Mouse (Mus musculus) heart, adult 2 months (tissue): ENCODE measurements around the gene Apoe. TPM values are rescaled to one million over a fixed set of nuclear protein-coding genes. Genes with fewer than 3 reads are reported as not detected.

Experiments used
- DNase-seq, 2 experiments: peaks; one replicate each; pipeline ENCODE4 v3.0.0; 2021
- H3K27ac ChIP-seq: fragments of 200-600 bp; 2 replicates; pipeline ENCODE4 v1.8.1; 2022
- H3K27me3 ChIP-seq: fragments of 200-500 bp; 2 replicates; pipeline ENCODE4 v1.6.1; 2012; ENCODE audit warnings: mild to moderate bottlenecking, low read length, inconsistent platforms, mixed read lengths; ENCODE audit not compliant: control insufficient read depth, insufficient read depth
- H3K36me3 ChIP-seq: fragments of 200-500 bp; 2 replicates; pipeline ENCODE4 v1.6.1; 2012; ENCODE audit warnings: low read length, inconsistent platforms; ENCODE audit not compliant: control insufficient read depth, insufficient read depth
- H3K4me1 ChIP-seq: fragments of 200-500 bp; 2 replicates; pipeline ENCODE4 v1.6.1; 2011; ENCODE audit warnings: low read length; ENCODE audit not compliant: control insufficient read depth, insufficient read depth
- H3K4me3 ChIP-seq: fragments of 200-600 bp; 2 replicates; pipeline ENCODE4 v1.8.1; 2022
- H3K79me2 ChIP-seq: fragments of 200-500 bp; replicated peaks from 2 replicates; pipeline ENCODE4 v1.6.1; 2012; ENCODE audit warnings: mild to moderate bottlenecking, inconsistent platforms, low read length, moderate library complexity, mixed read lengths; ENCODE audit not compliant: control insufficient read depth, insufficient read depth
- H3K9ac ChIP-seq: fragments of 200-500 bp; 2 replicates; pipeline ENCODE4 v1.6.1; 2012; ENCODE audit warnings: low read depth, mild to moderate bottlenecking, control low read depth, inconsistent platforms, low read length, mixed read lengths
- CTCF ChIP-seq: fragments of 200-600 bp; IDR thresholded peaks from 2 replicates; pipeline ENCODE4 v1.8.1; 2022; ENCODE audit warnings: antibody characterized with exemption, mild to moderate bottlenecking, moderate library complexity
- EP300 ChIP-seq: fragments of 200-500 bp; IDR thresholded peaks from 2 replicates; pipeline ENCODE4 v1.6.1; 2011; ENCODE audit warnings: low read depth, low read length, control low read depth; ENCODE audit not compliant: insufficient read depth
- POLR2A ChIP-seq: fragments of 200-500 bp; IDR thresholded peaks from 2 replicates; pipeline ENCODE4 v1.6.1; 2011; ENCODE audit warnings: mild to moderate bottlenecking, low read depth, low read length, control low read depth; ENCODE audit not compliant: insufficient read depth
- WGBS: fragments of 180-500 bp; shearing (Covaris S2); methylation state at CpG from one replicate; pipeline ENCODE4 v1.1.7; 2018; 5-methylcytosine and 5-hydroxymethylcytosine counted together
- intact Hi-C: fragments of 180-260 bp; cut with DNase I; formaldehyde crosslinking; loops from one replicate; pipeline ENCODE4 v1.15.1; 2025
- polyA plus RNA-seq: library from polyadenylated mRNA; depleted of rRNA; stranded (reverse); fragments of >200 nt; gene quantifications from 2 replicates; pipeline ENCODE4 v1.2.3, GENCODE M21; 2012
- total RNA-seq, 2 experiments: library from RNA; stranded (reverse); gene quantifications; 2 replicates each; pipeline ENCODE4 v1.2.3; 2021

Gene Apoe
- total and polyA plus RNA-seq, 3 experiments, result 278 to 519 (median 293) TPM

GRCm38 (mm10) chr7:19718297-19718952 lies 19.4 kb upstream of the Apoe start:
- DNase-seq, result no peak
- Histone ChIP-seq H3K36me3 (no peaks in the 10 kb centered on the region), H3K9ac (no peak overlapping the region), H3K27ac (no peak overlapping the region), H3K4me3 (no peak overlapping the region), H3K27me3 (no peaks in the 10 kb centered on the region), H3K79me2 (no peaks in the 10 kb centered on the region), H3K4me1 (peaks cover 6% of the 10 kb centered on the region)
- intact Hi-C loops, result no loop called here
- 86% methylated on average over 5 of the region's 5 CpGs for WGBS
- TF ChIP-seq CTCF (no peak), POLR2A (no peak), EP300 (no peak)

DNA sequence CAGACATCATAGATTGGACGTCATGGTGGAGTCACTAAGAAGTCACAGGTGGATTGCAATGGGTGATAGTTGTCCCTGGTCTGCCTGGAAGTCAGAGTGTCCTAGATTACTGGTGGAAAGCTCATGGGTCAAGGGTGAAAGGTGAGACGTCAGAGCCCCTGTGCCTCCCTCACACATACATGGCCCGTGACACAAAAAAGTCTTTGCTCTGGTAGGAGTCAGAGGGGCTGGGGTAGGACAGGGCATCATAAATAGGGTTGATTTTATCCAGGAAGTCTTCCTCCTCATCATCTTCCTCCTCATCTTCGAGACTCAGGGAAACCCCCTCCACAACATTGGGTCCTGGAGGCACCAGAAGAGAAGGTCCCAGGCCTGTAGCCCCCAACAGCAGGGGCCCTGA lies 18.4 kb upstream of the Apoe start:
- DNase-seq, result no peak
- WGBS, result 76% methylated on average over 4 of the region's 4 CpGs
- Histone ChIP-seq H3K36me3 (no peaks in the 10 kb centered on the region), H3K4me3 (no peak overlapping the region), H3K79me2 (no peaks in the 10 kb centered on the region), H3K4me1 (peaks cover 2% of the 10 kb centered on the region), H3K27me3 (no peaks in the 10 kb centered on the region), H3K27ac (no peak overlapping the region), H3K9ac (no peak overlapping the region)
- intact Hi-C loops, result no loop called here
- TF ChIP-seq CTCF, result no peak
- TF ChIP-seq EP300, result no peak
- TF ChIP-seq POLR2A, result no peak

GRCm38 (mm10) chr7:19716822-19717221 lies 17.8 kb upstream of the Apoe start:
- intact Hi-C loops, result no loop called here

DNA sequence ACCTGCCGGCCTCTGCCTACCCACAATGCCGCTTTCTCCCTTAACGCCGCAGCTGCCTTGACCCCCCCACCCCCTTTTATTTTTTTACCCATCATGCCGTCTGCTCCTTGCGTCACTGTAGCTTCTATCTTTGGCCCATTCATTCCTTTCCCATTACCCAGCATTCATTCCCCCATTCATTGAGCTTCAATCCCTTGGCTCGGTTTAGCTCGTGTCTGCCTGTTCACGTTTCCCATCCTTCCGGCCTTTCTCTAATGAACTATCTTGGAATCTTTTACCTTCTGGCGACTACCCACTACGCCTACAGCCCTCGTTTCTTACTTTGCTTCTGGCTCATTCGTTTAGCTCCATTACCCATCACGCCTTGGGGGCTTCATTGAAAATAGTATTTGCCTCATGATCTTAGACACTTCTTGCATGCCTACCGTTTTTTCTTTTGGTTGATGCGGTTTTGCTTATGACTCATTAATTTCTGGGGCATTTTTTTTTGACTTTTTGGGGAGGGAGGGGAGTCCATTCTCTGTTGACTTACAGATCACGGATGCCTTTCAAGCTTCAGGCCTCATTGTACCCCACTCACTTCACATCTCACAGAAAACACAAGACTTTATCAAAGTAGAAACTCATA lies 17.2 kb upstream of the Apoe start:
- WGBS, result 4% methylated on average over 18 of the region's 18 CpGs

More at GRCm38 (mm10) chr7:19716822-19717221, 17.8 kb upstream of the Apoe start:
- no peak for TF ChIP-seq EP300
- TF ChIP-seq CTCF, result no peak
- TF ChIP-seq POLR2A, result no peak
- Histone ChIP-seq H3K36me3 (no peaks in the 10 kb centered on the region), H3K9ac (no peak overlapping the region), H3K27me3 (no peaks in the 10 kb centered on the region), H3K79me2 (no peaks in the 10 kb centered on the region), H3K27ac (no peak overlapping the region), H3K4me1 (peaks cover 2% of the 10 kb centered on the region), H3K4me3 (no peak overlapping the region)
- DNase-seq, result no peak
- 71% methylated on average over 2 of the region's 2 CpGs for WGBS

DNA sequence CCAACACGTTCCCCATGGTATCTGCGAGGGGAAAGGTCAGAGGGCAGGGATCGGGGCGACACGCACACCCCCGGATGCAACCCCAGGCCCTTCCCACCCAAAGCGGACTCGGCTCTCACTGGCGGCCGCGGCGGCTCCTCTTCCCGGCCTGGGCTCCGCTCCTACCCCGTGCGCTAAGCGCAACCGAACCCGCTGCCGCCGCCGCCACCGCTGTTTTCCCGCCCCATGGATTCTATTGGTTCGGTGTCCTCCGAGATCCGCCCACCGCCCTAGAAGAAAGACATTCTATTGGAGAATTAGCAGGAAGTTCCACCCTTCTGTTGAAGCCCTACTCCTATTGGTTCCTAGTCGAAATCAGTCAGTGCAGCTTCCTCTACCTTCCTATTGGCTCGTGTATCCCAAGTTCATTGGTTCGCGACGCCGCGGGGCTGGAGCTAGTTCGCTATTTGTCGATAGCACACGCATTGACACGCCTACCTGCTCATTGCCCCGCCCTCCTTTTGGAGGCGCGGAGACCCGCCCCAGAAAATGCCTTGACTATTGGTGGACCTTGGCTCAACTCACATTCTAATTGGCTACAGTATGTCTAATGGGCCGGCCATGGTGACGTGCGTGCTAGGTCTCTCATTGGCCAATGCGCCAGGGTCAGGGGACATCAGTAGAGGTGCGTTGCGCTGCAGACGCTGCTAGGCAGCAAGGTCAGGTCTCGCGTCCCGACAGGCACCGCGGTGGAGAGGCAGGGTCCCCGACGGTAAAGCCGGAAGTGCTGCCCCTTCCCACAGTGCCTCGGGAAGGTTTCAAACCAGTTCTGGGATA lies 16.5 kb upstream of the Apoe start, which contains the start of gene Tomm40:
Tomm40 (minus strand) TSS at position 200 of the 816 bp plus-strand sequence.
- WGBS, result under 1% methylated on average over 59 of the region's 59 CpGs
- peak within 1 kb of the TSS; percentile 91 for H3K27ac ChIP-seq

More for the DNA sequence above, 17.2 kb upstream of the Apoe start:
- H3K9ac ChIP-seq, result peak overlapping the region; percentile 7; the same call in 1 of the 2 replicates
- H3K27ac ChIP-seq, result peak overlapping the region; percentile 91
- DNase-seq, result no peak
- no peaks in the 10 kb centered on the region for H3K27me3 ChIP-seq
- H3K36me3 ChIP-seq, result no peaks in the 10 kb centered on the region
- no peaks in the 10 kb centered on the region for H3K79me2 ChIP-seq
- peak overlapping the region; percentile 64 for H3K4me3 ChIP-seq
- no peak for TF ChIP-seq CTCF
- peak; percentile 29; the same call in 1 of the 2 replicates for TF ChIP-seq EP300
- intact Hi-C loops, result no loop called here
- H3K4me1 ChIP-seq, result peaks cover 2% of the 10 kb centered on the region

More for the DNA sequence above, 16.5 kb upstream of the Apoe start, which contains the start of gene Tomm40:
- H3K79me2 ChIP-seq, result no peaks in the 10 kb centered on the region
- peak; percentile 96 to 99 for DNase-seq
- H3K4me3 ChIP-seq, result peak within 1 kb of the TSS; percentile 82
- no peaks in the 10 kb centered on the region for H3K27me3 ChIP-seq
- intact Hi-C loops, result loop anchor here (1.0 kb wide), 1 partner anchor 34 kb away; no protein-coding TSS in a partner anchor
- H3K9ac ChIP-seq, result peak within 1 kb of the TSS; percentile 83
- TF ChIP-seq POLR2A (peak; percentile 71), EP300 (no peak)
- peaks cover 2% of the 10 kb centered on the region for H3K4me1 ChIP-seq
- H3K36me3 ChIP-seq, result no peaks in the 10 kb centered on the region
